Comparison of ENCODE assay signal across 26 mouse cellular contexts in the genomic region with DNA sequence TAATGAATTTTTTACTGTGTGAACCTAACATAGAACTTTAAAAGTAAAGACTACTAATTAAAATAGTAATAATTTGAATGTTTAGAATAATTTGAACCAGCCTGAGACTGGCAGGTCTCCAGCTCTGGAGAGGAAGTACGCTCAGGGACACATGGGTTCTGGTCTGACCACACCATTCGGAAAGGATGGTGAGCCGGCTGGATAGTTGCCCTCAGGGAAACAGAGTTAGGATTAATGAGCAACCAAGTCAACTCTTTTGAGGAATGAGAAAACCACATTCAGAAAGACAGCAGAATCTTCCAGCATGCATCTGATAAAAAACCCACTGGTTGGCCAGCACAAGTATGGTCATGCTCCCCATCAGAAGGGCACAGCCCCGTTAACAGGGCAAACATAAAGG.
DNase-seq lines count a peak whose midpoint lies in the region; ATAC-seq and TF ChIP-seq lines count a peak whose summit lies in the region.
"Had no signal": no experiment of that assay in that cellular context is flagged by ENCODE, and none has a peak within 500 bp of the region (broad histone marks: within the 10 kb centered on the region; RNA-seq: fewer than 3 reads in every experiment).

No protein-coding gene starts in this region.

- TF ChIP-seq CTCF in kidney, adult 2 months (conservative IDR thresholded peaks at IDR 0.05; ENCODE audit: insufficient read depth, insufficient read length, low read depth, low read length), result no peak

- peaks cover 43% of the 10 kb centered on the region for H3K4me1 ChIP-seq in kidney, adult 2 months (ENCODE audit: control insufficient read depth, insufficient read depth, low read length)
- peaks cover 16% of the 10 kb centered on the region; the same call in 1 of the 2 replicates for H3K4me1 ChIP-seq in kidney, embryonic 14.5 days (ENCODE audit: control insufficient read depth, insufficient read depth, low read length)

- ATAC-seq in kidney, embryonic 14.5 days (ENCODE audit: low FRiP score, low TSS enrichment), result no peak
- no peak for ATAC-seq in activated CD4-positive, CD25-positive, alpha-beta regulatory T cell, adult 4 months
- ATAC-seq: hindbrain, embryonic 16.5 days had no signal

- H3K4me2 ChIP-seq in kidney, embryonic 14.5 days (replicated peaks; ENCODE audit: low read depth, low read length), result no peak overlapping the region
- H3K4me2 ChIP-seq: forebrain, embryonic 12.5 days; heart, embryonic 13.5 days; limb, embryonic 12.5 days; liver, embryonic 15.5 days; lung, embryonic 14.5 days; midbrain, embryonic 12.5 days; neural tube, embryonic 13.5 days had no signal

- peak; percentile 40 for DNase-seq in kidney, adult 18-20 months
- DNase-seq in kidney, postnatal 10 days, result no peak
- DNase-seq in kidney, adult 2 months, result peak; percentile 68
- DNase-seq in kidney, postnatal 36 days, result peak; percentile 54 to 57
- DNase-seq in lung, postnatal 14 days, result no peak
- DNase-seq: adrenal gland, postnatal 14 days; B cell, adult 2 months; cerebellum, adult 11 months; cerebellum, postnatal 10 days; gastrocnemius, postnatal 10 days; heart, adult 18-20 months; heart, postnatal 10 days; lung, embryonic 14.5 days; lung, postnatal 36 days; thymus, adult 2 months; thymus, postnatal 36 days had no signal

- no peak overlapping the region for H3K9ac ChIP-seq in kidney, embryonic 14.5 days (ENCODE audit: low read depth, low read length)
- H3K9ac ChIP-seq: forebrain, embryonic 12.5 days; heart, embryonic 13.5 days; limb, embryonic 12.5 days; liver, embryonic 15.5 days; lung, embryonic 14.5 days; midbrain, embryonic 12.5 days; neural tube, embryonic 13.5 days had no signal

- H3K27me3 ChIP-seq in kidney, adult 2 months (replicated peaks; ENCODE audit: control insufficient read depth, insufficient read depth, low read length), result no peaks in the 10 kb centered on the region
- H3K27me3 ChIP-seq in kidney, embryonic 14.5 days (ENCODE audit: control insufficient read depth, insufficient read depth, low read length), result no peaks in the 10 kb centered on the region
- H3K27me3 ChIP-seq: forebrain, embryonic 12.5 days; heart, embryonic 13.5 days; limb, embryonic 12.5 days; liver, embryonic 15.5 days; midbrain, embryonic 12.5 days; neural tube, embryonic 13.5 days had no signal

- no peak overlapping the region for H3K4me3 ChIP-seq in kidney, adult 2 months (ENCODE audit: insufficient read depth, low read depth, low read length)
- H3K4me3 ChIP-seq in kidney, embryonic 14.5 days (ENCODE audit: low read length), result no peak overlapping the region
- H3K4me3 ChIP-seq: erythroblast, embryonic 14.5 days; forebrain, embryonic 12.5 days; heart, embryonic 13.5 days; limb, embryonic 12.5 days; liver, embryonic 15.5 days; midbrain, embryonic 12.5 days; neural tube, embryonic 13.5 days had no signal

- TF ChIP-seq POLR2A in kidney, adult 2 months (IDR thresholded peaks at IDR 0.05; ENCODE audit: low read depth, low read length), result no peak

- peaks cover 3% of the 10 kb centered on the region; the same call in 1 of the 2 replicates for H3K9me3 ChIP-seq in kidney, embryonic 14.5 days (ENCODE audit: control insufficient read depth, low read length)
- H3K9me3 ChIP-seq: heart, embryonic 13.5 days; liver, embryonic 15.5 days had no signal

- peak overlapping the region; percentile 18; the same call in 1 of the 2 replicates for H3K27ac ChIP-seq in kidney, adult 2 months (ENCODE audit: insufficient read depth, low read depth, low read length)
- H3K27ac ChIP-seq in kidney, embryonic 14.5 days (ENCODE audit: low read depth, low read length), result 0 out of 2 replicates have a peak overlapping the region, but pooled peaks have one; percentile 79
- H3K27ac ChIP-seq: limb, embryonic 12.5 days; liver, embryonic 15.5 days; midbrain, embryonic 12.5 days; neural tube, embryonic 13.5 days had no signal

- 43% methylated on average over 4 of the region's 4 CpGs for WGBS in kidney, adult 2 months
- WGBS in kidney, embryonic 14.5 days, result 74% methylated on average over 4 of the region's 4 CpGs

- H3K36me3 ChIP-seq in kidney, adult 2 months (ENCODE audit: control insufficient read depth, insufficient read depth, low read length), result no peaks in the 10 kb centered on the region
- no peaks in the 10 kb centered on the region for H3K36me3 ChIP-seq in kidney, embryonic 14.5 days (ENCODE audit: control insufficient read depth, insufficient read depth, low read length)
- H3K36me3 ChIP-seq: forebrain, embryonic 12.5 days; heart, embryonic 13.5 days; limb, embryonic 12.5 days; liver, embryonic 15.5 days; midbrain, embryonic 12.5 days; neural tube, embryonic 13.5 days had no signal

Comparison
In these comparisons a context has a peak if more than half of its experiments do, and no peak if none do; other contexts are left out.
1. DNase-seq: peak in kidney, adult 18-20 months (single experiment), kidney, adult 2 months (single experiment) and kidney, postnatal 36 days (2 of 2); none in kidney, postnatal 10 days (single experiment) and lung, postnatal 14 days (single experiment).